Mouse (Mus musculus) brain, embryonic 14.5 days (tissue): ENCODE data around the gene Tmc7.

Source experiments
- CTCF ChIP-seq: fragments of 200-500 bp; IDR thresholded peaks from 2 replicates; pipeline ENCODE4 v1.5.1; 2012; ENCODE audit warnings: inconsistent platforms, mild to moderate bottlenecking, moderate library complexity, borderline replicate concordance; ENCODE audit not compliant: insufficient read depth, insufficient read length; ENCODE audit errors: extremely low read depth
- POLR2A ChIP-seq: fragments of 200-500 bp; IDR thresholded peaks from 2 replicates; pipeline ENCODE4 v1.6.1; 2012; ENCODE audit warnings: mild to moderate bottlenecking, inconsistent platforms, borderline replicate concordance; ENCODE audit not compliant: poor library complexity, insufficient read depth, insufficient read length, severe bottlenecking; ENCODE audit errors: extremely low read depth

DNA sequence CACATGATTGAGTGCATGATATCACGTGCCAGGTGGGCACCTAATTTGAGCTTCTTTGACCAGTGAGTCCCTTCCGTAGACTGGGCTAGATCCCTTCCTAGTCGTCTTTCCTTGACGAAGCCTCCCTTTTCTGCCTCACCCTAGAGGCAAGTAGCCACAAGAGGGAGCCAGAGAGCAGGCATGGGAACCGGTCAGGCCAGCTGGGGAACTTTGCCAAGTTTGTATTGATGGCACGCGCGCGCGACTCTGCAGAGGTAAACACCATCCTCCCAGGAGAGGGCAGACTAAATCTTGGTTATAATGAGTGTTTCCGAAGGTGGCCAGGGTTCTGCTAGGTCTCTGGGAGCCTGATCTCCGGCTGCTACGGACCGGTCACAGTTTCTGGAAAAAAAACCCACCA lies 10.7 kb upstream of the Tmc7 start:
- peak; percentile 97 for TF ChIP-seq CTCF
- TF ChIP-seq POLR2A = no peak
